Mouse (Mus musculus) lung, postnatal 0 days (tissue): ENCODE results near the gene Cep128. TPM values are rescaled to one million over a fixed set of nuclear protein-coding genes. Genes with fewer than 3 reads are reported as not detected.

ENCODE experiments used
- ATAC-seq: fragments of 200-750 bp; cut with Nextera tagmentation; 2 replicates; pipeline ENCODE4 v1.8.0; 2017; ENCODE audit warnings: moderate library complexity
- DNase-seq: peaks from one replicate; pipeline ENCODE4 v3.0.0-alpha.2; 2016; ENCODE audit warnings: low spot score
- H3K27ac ChIP-seq: fragments of 300-500 bp; sonication (generic); 2 replicates; pipeline ENCODE4 v1.5.1; 2014; ENCODE audit warnings: antibody characterized with exemption, mild to moderate bottlenecking, low read length, mixed read lengths
- H3K27me3 ChIP-seq: fragments of 300-500 bp; sonication (generic); replicated peaks from 2 replicates; pipeline ENCODE4 v1.6.1; 2014; ENCODE audit warnings: low read length, mixed read lengths; ENCODE audit not compliant: insufficient read depth
- H3K36me3 ChIP-seq: fragments of 300-500 bp; sonication (generic); 2 replicates; pipeline ENCODE4 v1.6.1; 2014; ENCODE audit warnings: low read length, mixed read lengths; ENCODE audit not compliant: insufficient read depth
- H3K4me1 ChIP-seq: fragments of 300-500 bp; sonication (generic); 2 replicates; pipeline ENCODE4 v1.6.1; 2014; ENCODE audit warnings: antibody characterized with exemption, low read depth, low read length, mixed read lengths; ENCODE audit not compliant: insufficient read depth
- H3K4me2 ChIP-seq: fragments of 300-500 bp; sonication (generic); replicated peaks from 2 replicates; pipeline ENCODE4 v1.6.1; 2014; ENCODE audit warnings: low read depth, mild to moderate bottlenecking, low read length, moderate library complexity, mixed read lengths
- H3K4me3 ChIP-seq: fragments of 300-500 bp; sonication (generic); 2 replicates; pipeline ENCODE4 v1.5.1; 2014; ENCODE audit warnings: low read depth, low read length
- H3K9ac ChIP-seq: fragments of 300-500 bp; sonication (generic); replicated peaks from 2 replicates; pipeline ENCODE4 v1.6.1; 2014; ENCODE audit warnings: low read depth, mild to moderate bottlenecking
- H3K9me3 ChIP-seq: fragments of 300-500 bp; sonication (generic); 2 replicates; pipeline ENCODE4 v1.6.1; 2016; ENCODE audit warnings: low read length, mixed read lengths
- CTCF ChIP-seq: IDR thresholded peaks from 2 replicates; pipeline ENCODE4 v1.5.1; 2016; ENCODE audit warnings: antibody characterized with exemption, mild to moderate bottlenecking
- EP300 ChIP-seq: IDR thresholded peaks from 2 replicates; pipeline ENCODE4 v1.6.1; 2016; ENCODE audit warnings: antibody characterized with exemption, mild to moderate bottlenecking, control low read depth
- WGBS: fragments of 180-500 bp; shearing (Covaris S2); extraction: QIAGEN DNeasy Blood & Tissue Kit; methylation state at CpG from one replicate; pipeline ENCODE4 v1.1.7; 2014; 5-methylcytosine and 5-hydroxymethylcytosine counted together
- polyA plus RNA-seq: library from polyadenylated mRNA; unstranded; fragments of >200 nt; fragmentation: Nextera tagmentation; extraction: Ambion mirVana; gene quantifications from 2 replicates; pipeline ENCODE4 v1.2.1, GENCODE M21; 2015

Cep128 gene
- polyA plus RNA-seq, 1 experiment from 2014 or later: 2.4 TPM

GRCm38 (mm10) chr12:91088271-91088670, 295.9 kb downstream of the Cep128 start:
- no peaks in the 10 kb centered on the region for H3K27me3 ChIP-seq
- H3K4me2 ChIP-seq: no peak overlapping the region
- no peak overlapping the region for H3K4me3 ChIP-seq
- H3K36me3 ChIP-seq: no peaks in the 10 kb centered on the region
- no peaks in the 10 kb centered on the region for H3K4me1 ChIP-seq
- TF ChIP-seq CTCF: peak; percentile 37
- TF ChIP-seq EP300: no peak
- no peak for ATAC-seq
- no peak overlapping the region for H3K27ac ChIP-seq
- DNase-seq: no peak
- no peak overlapping the region for H3K9ac ChIP-seq
- 75% methylated on average over 4 of the region's 4 CpGs for WGBS
- no peaks in the 10 kb centered on the region for H3K9me3 ChIP-seq

GRCm38 (mm10) chr12:91085967-91086366, 298.2 kb downstream of the Cep128 start:
- no peaks in the 10 kb centered on the region for H3K4me1 ChIP-seq
- no peak for ATAC-seq
- H3K9ac ChIP-seq: no peak overlapping the region
- WGBS: 87% methylated on average over 9 of the region's 9 CpGs
- H3K36me3 ChIP-seq: no peaks in the 10 kb centered on the region
- no peak overlapping the region for H3K4me3 ChIP-seq
- H3K27ac ChIP-seq: no peak overlapping the region
- H3K4me2 ChIP-seq: no peak overlapping the region
- no peak for DNase-seq
- TF ChIP-seq EP300: no peak
- no peak for TF ChIP-seq CTCF
- H3K9me3 ChIP-seq: no peaks in the 10 kb centered on the region
- H3K27me3 ChIP-seq: no peaks in the 10 kb centered on the region

DNA sequence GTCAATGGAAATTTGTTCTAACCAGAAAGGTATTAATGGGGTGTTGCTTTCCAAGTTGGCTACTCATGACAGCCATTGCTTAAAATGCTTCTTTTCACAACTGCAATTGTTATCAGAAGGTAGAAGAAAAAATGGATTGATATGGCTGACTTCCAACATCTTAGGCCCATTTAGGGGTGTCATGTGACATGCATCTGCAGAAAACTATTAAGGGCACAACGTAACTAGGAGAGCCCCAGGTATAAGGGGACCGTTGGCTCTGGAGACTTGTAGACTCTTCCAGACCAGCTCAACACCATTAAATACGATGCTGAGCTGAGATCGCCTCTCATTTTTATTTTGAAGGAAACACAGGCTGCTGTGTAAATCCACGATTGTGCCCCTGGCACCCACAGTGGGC, 308.6 kb downstream of the Cep128 start:
- ATAC-seq (no peak), DNase-seq (no peak)
- Histone ChIP-seq H3K36me3 (no peaks in the 10 kb centered on the region), H3K4me2 (no peak overlapping the region), H3K4me1 (no peaks in the 10 kb centered on the region), H3K27ac (no peak overlapping the region), H3K27me3 (no peaks in the 10 kb centered on the region), H3K4me3 (no peak overlapping the region), H3K9me3 (no peaks in the 10 kb centered on the region), H3K9ac (no peak overlapping the region)
- TF ChIP-seq EP300 (no peak), CTCF (no peak)
- 83% methylated on average over 5 of the region's 5 CpGs for WGBS

DNA sequence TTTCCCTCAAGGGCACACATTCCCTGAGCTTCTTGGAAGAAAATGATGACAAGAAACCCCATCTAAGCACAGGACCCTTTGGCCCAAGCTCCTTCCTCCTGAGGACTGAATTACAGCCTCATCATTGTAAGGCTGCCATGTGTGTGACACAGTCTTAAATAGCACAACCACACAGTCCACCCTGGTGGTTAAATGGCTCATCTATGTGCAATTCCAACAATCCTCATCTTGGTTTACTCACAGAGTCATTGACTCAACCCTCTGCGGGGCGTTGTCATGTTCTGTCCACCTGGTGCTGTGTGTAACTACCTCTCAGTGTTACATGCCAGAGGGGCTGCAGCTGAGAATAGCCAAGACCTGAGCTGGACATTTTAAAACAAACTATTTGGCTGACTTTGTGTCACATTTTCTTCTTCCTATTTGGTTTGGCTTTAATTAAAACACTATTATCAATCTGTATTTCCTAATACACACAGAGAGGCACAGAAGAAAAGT, 313.6 kb downstream of the Cep128 start:
- ATAC-seq (no peak), DNase-seq (no peak)
- no peak for TF ChIP-seq EP300
- no peak for TF ChIP-seq CTCF
- Histone ChIP-seq H3K4me2 (no peak overlapping the region), H3K9ac (no peak overlapping the region), H3K27ac (no peak overlapping the region), H3K4me3 (no peak overlapping the region), H3K36me3 (no peaks in the 10 kb centered on the region), H3K27me3 (no peaks in the 10 kb centered on the region), H3K4me1 (no peaks in the 10 kb centered on the region), H3K9me3 (no peaks in the 10 kb centered on the region)
- 90% methylated on average over 2 of the region's 2 CpGs for WGBS

- no peak overlapping the region for H3K4me2 ChIP-seq
- DNase-seq: no peak
- no peaks in the 10 kb centered on the region for H3K36me3 ChIP-seq
- no peaks in the 10 kb centered on the region for H3K9me3 ChIP-seq
- H3K27ac ChIP-seq: no peak overlapping the region
- no peak overlapping the region for H3K9ac ChIP-seq
- no peaks in the 10 kb centered on the region for H3K4me1 ChIP-seq
- no peak overlapping the region for H3K4me3 ChIP-seq
- no peak for TF ChIP-seq CTCF
- TF ChIP-seq EP300: no peak
- 86% methylated on average over 2 of the region's 2 CpGs for WGBS
- H3K27me3 ChIP-seq: no peaks in the 10 kb centered on the region
- ATAC-seq: no peak
Measured at GRCm38 (mm10) chr12:91067083-91067441, 317.1 kb downstream of the Cep128 start.

DNA sequence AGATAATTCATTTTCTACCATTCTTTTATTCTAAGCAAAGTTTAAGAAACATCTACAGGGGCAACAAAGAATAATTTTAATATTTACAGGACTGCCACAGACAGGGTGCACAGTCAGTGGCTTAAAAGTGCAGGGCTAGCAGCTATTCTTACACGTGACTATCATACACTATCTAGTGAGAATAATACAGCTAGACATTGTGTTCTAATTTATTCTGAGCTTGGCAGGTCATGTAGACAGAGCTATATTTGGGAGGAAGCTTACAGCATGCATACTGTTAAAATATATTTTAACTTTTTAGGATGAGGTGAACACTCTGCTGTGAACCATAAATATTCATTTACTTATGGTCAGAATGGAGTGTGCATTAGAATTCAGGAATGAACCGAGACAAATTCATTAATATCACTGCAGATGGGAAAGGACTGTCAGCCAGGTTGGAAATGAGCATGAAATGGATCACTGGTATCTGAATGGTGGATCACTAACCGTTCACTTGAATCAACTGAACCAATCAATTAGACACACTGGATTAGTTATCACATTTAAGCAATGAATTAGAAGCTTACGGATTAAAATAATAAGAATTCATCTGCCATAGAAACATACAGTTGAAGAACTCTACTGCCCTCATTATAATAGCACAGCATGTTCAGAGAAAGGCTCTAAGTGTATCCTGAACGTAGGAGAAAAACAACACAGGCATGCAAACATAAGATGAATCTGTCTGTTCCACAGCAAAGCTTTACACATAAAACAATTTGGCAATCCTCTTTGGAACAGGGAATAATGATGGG, 317.7 kb downstream of the Cep128 start:
- 83% methylated on average over 5 of the region's 5 CpGs for WGBS
- Histone ChIP-seq H3K4me2 (no peak overlapping the region), H3K27ac (no peak overlapping the region), H3K36me3 (no peaks in the 10 kb centered on the region), H3K9ac (no peak overlapping the region), H3K4me3 (no peak overlapping the region), H3K4me1 (no peaks in the 10 kb centered on the region), H3K9me3 (no peaks in the 10 kb centered on the region), H3K27me3 (no peaks in the 10 kb centered on the region)
- TF ChIP-seq EP300: no peak
- no peak for TF ChIP-seq CTCF
- ATAC-seq (no peak), DNase-seq (no peak)
